Mouse (Mus musculus) urinary bladder, postnatal 25 days (tissue): ENCODE data around the gene Mns1.
A peak's percentile ranks its signal among the peaks of the same experiment; 100 is the strongest.
"Not testable (repeated sequence)": the region's sequence is repeated elsewhere in the genome, so short reads cannot be mapped to it uniquely, and the experiment has no call there.

Source experiments
- DNase-seq: peaks from one replicate; pipeline ENCODE4 v3.0.0; 2022; ENCODE audit warnings: low spot score

The Mns1 gene

GRCm38 (mm10) chr9:72425300-72425850 lies 12.4 kb upstream of the Mns1 start:
- no peak for DNase-seq

- DNase-seq, result no peak
Measured at GRCm38 (mm10) chr9:72427861-72428260, 9.9 kb upstream of the Mns1 start.

- DNase-seq, result no peak
Measured at GRCm38 (mm10) chr9:72434876-72435275, 2.9 kb upstream of the Mns1 start.

GRCm38 (mm10) chr9:72438749-72439148 lies 938 bp downstream of the Mns1 start:
- DNase-seq, result no peak

- DNase-seq, result no peak
Measured at GRCm38 (mm10) chr9:72440358-72440757, 2.5 kb downstream of the Mns1 start.

- no peak for DNase-seq
Measured at GRCm38 (mm10) chr9:72440948-72441926, 3.4 kb downstream of the Mns1 start.

- no peak for DNase-seq
Measured at GRCm38 (mm10) chr9:72441927-72442715, 4.3 kb downstream of the Mns1 start.

- DNase-seq, result peak; percentile 65
Measured at GRCm38 (mm10) chr9:72448026-72448425, 10.2 kb downstream of the Mns1 start.

GRCm38 (mm10) chr9:72449367-72449766 lies 11.6 kb downstream of the Mns1 start:
- DNase-seq, result no peak

GRCm38 (mm10) chr9:72449841-72450240 lies 12.0 kb downstream of the Mns1 start:
- DNase-seq, result no peak

GRCm38 (mm10) chr9:72450363-72450762 lies 12.6 kb downstream of the Mns1 start:
- DNase-seq, result no peak

GRCm38 (mm10) chr9:72451111-72451510 lies 13.3 kb downstream of the Mns1 start:
- DNase-seq, result no peak

- not testable (repeated sequence) for DNase-seq
Measured at GRCm38 (mm10) chr9:72454281-72454680, 16.5 kb downstream of the Mns1 start.

- DNase-seq, result no peak
Measured at GRCm38 (mm10) chr9:72456374-72456773, 18.6 kb downstream of the Mns1 start.

GRCm38 (mm10) chr9:72458233-72458632 lies 20.4 kb downstream of the Mns1 start:
- DNase-seq, result peak; percentile 43

GRCm38 (mm10) chr9:72459703-72460102 lies 21.9 kb downstream of the Mns1 start:
- no peak for DNase-seq

- DNase-seq, result no peak
Measured at GRCm38 (mm10) chr9:72460767-72461166, 23.0 kb downstream of the Mns1 start.

GRCm38 (mm10) chr9:72462427-72462826 lies 24.6 kb downstream of the Mns1 start:
- DNase-seq, result no peak

GRCm38 (mm10) chr9:72464806-72465205 lies 27.0 kb downstream of the Mns1 start:
- DNase-seq, result no peak

GRCm38 (mm10) chr9:72465754-72466181 lies 28.0 kb downstream of the Mns1 start:
- DNase-seq, result no peak

GRCm38 (mm10) chr9:72467551-72468407 lies 30.0 kb downstream of the Mns1 start:
- DNase-seq, result no peak

GRCm38 (mm10) chr9:72468616-72469015 lies 30.8 kb downstream of the Mns1 start:
- DNase-seq, result no peak
